Mouse (Mus musculus): ENCODE data around the gene Tmem253.
A peak's percentile ranks its signal among the peaks of the same experiment; 100 is the strongest.

Tmem253 gene

DNA sequence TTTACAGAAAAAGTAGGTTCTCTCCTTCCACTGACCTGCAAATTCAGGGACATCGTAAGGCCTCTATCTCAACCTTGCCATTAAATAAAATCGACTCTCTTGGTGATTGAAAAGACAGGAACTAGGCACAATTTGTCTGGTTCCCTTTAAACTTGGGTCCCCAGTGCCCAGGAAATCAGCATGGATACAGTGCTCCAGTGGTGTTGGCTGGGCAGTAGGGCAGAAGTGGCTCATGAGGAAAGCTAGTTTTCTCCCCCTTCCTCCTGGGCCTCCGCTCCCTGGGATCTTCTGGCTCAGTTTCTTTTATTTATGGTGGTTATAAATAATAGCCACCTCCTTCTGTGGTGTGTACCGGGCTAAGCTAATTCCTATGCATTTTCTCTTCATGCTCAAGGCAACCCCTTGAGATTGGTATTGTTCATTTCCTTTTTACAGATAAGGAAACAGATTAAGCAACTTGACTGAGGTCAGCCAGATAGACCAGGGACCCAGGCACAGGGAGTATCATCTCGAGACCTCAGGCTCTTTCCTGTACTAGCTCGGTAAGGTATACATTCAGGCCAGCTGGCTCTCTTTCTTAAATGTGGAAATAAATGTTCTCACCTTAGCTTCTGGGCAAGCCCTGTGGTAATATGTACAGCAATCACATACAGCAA, at the start of gene Tmem253:
Tmem253 (plus strand) TSS at position 214 of the 656 bp plus-strand sequence.
- no peak for DNase-seq (ENCODE audit: low read depth, low spot score)

DNA sequence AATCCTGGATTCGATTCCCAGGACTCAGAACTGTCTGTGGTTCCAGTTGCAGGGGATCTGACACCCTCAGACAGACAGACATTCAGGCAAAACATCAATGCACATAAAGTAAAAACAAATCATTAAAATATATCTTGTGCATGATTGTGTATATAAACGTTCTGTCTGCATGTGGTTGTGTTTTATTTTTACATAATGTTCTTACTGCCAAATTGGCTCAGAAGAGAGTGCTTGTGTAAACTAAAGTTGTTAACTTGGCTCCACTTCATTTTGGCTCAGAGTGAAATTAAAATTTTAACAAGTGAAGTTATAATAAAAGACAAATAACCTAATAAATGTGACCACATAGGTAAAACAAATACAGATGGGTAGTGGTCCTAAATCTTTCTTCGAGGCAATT, 48.1 kb upstream of the Tmem253 start:
- no peak for DNase-seq (ENCODE audit: low read depth, low spot score)

DNA sequence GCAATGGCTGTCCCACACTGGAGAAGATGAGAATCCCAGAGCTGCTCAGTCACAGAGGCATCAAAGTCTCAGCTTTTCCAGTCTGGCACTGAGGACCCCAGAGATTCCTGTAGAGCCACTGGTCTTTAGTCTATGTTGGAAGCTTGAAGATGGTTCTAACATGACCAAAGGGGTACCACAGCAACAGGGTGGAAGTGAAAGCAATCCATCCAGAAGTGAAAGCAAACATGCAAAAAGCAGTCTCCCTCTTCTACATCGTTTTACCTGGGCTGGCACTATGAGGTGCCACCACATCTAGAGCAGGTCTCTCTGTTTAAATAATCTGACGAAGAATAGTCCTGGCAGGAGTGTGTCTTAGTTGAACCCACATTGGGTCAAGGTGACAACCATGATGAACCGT, 36.2 kb upstream of the Tmem253 start:
- DNase-seq (ENCODE audit: low read depth, low spot score): no peak

GRCm38 (mm10) chr14:51983251-51983650, 32.2 kb upstream of the Tmem253 start:
- no peak for DNase-seq (ENCODE audit: low read depth, low spot score)

DNA sequence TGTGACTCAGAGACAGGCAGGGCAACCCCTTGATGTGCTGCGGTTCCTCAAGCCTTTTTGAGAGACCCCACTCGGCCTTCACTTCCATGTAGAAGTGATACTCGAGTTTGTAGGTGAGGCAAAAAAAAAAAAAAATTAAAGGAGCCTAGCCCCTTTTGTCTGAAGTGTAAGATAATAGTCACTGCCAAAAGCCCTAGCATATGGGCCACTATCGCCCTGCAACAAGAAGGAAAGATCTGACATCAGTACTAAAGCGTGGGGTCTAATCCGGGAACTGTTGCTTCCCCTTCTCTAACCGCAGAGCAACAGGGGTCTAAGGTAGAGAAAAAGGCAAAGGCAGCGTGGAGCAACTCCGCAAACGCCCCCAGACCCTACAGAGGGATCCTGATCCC, 31.6 kb upstream of the Tmem253 start:
- no peak for DNase-seq (ENCODE audit: low read depth, low spot score)

DNA sequence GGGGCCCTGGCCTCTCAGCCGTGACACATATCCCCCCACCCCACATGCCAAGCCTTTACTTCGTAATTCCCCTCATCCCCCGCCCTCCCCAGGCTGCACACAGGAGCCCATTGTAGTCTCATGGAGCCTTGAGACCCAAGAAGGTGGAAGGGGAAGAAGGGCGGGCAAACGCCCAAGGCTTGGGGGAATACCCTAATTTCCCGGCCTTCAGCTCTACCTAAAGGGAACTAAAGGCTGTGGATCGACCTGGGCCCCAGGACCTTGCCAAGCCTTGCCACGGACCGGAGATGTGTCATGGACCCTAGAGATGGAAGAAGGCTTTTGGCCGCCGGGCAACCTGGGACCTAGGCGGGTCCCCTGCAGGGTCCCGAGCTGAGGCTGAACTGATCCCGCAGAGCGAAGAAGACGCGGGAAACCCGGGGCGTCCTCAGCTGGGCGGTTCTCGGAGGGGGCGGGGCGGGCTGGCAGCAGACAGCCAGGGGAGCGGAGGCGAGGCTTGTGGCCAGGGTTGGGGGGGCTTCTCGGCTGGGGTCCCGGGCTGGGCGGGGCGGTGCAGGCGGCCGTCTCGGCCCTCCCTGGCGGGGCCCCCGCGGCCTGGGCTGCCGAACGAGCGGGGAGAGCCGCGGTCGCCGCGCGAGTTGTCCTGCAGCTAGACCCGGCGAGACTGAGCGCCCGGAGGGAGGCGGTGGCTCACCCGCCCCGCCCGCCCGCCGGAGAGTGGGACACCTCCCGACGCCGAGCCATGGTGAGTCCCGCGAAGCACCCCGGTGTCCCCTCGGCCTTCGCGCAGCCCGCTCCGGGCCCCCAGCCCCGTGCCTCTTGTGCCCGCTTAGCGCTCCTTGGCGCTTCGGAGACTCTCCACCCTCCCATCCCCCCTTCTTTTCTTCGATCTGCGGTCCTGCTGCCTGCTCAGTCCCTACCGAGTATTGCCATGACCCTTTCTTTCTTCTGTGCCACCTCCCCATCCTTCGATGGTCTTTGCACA, 30.9 kb upstream of the Tmem253 start, which contains the start of gene Arhgef40:
Arhgef40 (plus strand) TSS at position 473 of the 985 bp plus-strand sequence.
- peak; percentile 80 for DNase-seq (ENCODE audit: low read depth, low spot score)

GRCm38 (mm10) chr14:51985301-51986152, 29.9 kb upstream of the Tmem253 start:
- peak; percentile 86 for DNase-seq (ENCODE audit: low read depth, low spot score)

GRCm38 (mm10) chr14:51986153-51986505, 29.3 kb upstream of the Tmem253 start:
- DNase-seq (ENCODE audit: low read depth, low spot score): no peak

DNA sequence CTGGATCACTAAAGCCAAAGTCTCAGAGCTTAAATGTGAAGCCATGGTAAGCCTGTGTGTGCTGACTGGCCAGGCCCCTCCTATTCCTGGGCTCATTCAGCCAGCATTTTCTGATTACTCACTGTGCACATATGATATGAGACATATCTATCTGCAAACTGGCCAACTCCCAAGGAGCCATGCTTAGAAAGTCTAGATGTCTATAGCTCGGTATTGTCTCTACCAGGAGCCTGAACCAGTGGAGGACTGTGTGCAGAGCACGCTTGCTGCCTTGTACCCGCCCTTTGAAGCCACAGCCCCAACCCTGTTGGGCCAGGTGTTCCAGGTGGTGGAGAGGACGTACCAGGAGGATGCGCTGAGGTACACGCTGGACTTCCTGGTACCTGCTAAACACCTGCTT, 28.3 kb upstream of the Tmem253 start:
- no peak for DNase-seq (ENCODE audit: low read depth, low spot score)

DNA sequence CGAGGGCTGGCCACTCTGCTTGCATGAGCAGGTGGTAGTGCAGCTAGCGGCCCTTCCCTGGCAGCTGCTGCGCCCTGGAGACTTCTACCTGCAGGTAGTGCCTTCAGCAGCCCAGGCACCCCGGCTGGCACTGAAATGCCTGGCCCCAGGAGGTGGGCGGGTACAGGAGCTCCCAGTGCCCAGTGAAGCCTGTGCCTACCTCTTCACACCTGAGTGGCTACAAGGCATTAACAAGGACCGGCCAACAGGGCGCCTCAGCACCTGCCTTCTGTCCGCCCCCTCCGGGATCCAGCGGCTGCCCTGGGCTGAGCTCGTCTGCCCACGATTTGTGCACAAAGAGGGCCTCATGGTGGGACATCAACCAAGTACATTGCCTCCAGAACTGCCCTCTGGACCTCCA, 26.7 kb upstream of the Tmem253 start:
- no peak for DNase-seq (ENCODE audit: low read depth, low spot score)

- DNase-seq (ENCODE audit: low read depth, low spot score): no peak
Observed at GRCm38 (mm10) chr14:51989461-51989970, 25.9 kb upstream of the Tmem253 start.

GRCm38 (mm10) chr14:51994453-51994852, 21.0 kb upstream of the Tmem253 start:
- no peak for DNase-seq (ENCODE audit: low read depth, low spot score)

GRCm38 (mm10) chr14:51995219-51995871, 20.1 kb upstream of the Tmem253 start:
- DNase-seq (ENCODE audit: low read depth, low spot score): no peak

DNA sequence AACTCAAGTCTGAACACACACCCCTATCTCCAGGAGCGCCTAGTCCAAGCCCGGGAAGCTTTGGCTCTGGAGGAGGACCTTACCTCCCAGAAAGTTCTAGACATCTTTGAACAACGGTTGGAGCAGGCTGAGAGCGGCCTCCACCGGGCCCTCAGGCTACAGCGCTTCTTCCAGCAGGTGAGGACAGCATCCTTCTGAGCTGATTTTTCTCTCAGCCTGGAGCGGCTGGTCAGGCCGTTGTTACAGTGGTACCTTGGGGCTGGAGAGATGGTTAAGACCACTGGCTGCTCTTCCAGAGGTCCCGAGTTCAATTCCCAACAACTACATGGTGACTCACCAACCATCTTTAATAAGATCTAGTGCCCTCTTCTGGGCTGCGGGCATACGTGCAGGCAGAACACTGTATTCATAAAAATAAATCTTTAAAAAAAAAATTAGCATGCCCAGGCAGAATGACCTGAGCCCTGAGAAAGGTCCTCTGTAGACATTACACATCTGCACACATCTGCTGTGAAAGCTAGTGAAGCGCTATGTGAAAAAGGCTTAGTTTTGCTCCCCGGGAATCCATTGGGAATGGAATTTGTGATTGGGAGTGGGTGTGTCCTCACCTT, 19.1 kb upstream of the Tmem253 start:
- DNase-seq (ENCODE audit: low read depth, low spot score): no peak

DNA sequence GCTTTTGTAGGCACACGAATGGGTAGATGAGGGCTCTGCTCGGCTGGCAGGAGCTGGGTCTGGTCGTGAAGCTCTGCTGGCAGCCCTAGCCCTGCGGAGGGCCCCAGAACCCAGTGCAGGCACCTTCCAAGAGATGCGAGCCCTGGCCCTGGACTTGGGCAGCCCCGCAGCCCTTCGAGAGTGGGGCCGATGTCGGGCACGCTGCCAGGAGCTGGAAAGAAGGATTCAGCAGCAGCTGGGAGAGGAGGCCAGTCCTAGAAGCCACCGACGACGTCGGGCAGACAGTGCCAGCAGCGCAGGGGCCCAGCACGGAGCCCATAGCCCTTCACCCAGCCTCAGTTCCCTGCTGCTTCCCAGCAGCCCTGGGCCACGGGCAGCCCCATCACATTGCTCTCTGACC, 18.6 kb upstream of the Tmem253 start:
- no peak for DNase-seq (ENCODE audit: low read depth, low spot score)

- no peak for DNase-seq (ENCODE audit: low read depth, low spot score)
Observed at GRCm38 (mm10) chr14:51997483-51997882, 18.0 kb upstream of the Tmem253 start.

DNA sequence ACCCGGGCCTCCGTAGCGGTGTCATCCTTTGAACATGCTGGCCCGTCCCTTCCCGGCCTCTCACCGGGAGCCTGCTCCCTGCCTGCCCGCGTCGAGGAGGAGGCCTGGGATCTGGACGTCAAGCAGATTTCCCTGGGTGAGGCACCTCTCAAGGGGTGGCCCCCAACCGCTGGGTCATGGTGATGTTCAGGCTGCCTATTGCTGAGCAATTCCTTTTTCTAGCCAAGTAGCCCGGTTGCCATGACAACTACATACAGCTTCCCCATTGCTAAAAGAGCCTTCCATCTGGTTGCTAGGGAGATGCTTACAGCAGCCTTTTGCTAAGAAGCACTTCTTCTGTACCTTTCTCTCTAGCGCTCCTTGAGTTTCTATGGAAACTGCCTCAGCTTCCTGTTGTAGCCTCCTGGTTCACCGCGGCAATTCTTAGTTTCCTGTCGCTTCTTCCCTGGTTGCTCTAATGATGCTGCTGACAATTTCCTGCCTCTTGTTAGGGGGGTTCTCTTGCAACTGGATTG, 11.4 kb upstream of the Tmem253 start:
- DNase-seq (ENCODE audit: low read depth, low spot score): peak; percentile 76

DNA sequence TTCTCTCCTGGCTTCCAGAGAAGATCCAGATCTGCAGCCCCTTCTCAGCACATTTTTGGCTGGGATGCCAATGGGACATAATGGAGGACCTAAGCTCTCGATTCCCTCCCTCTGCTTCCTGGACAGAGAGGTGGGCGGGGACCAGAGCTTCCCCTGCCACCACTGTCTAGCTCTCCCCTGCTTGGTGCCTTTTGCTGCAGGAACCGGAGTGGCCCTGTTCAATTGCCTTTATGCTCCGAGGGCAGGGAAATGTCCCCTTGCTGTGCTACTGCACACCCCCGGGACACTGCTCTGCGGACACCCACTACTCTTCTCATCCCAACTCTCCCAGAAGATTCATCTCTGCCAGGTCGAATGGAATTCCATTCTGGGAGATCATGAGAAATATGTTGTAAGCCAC, 10.3 kb upstream of the Tmem253 start:
- DNase-seq (ENCODE audit: low read depth, low spot score): no peak

DNA sequence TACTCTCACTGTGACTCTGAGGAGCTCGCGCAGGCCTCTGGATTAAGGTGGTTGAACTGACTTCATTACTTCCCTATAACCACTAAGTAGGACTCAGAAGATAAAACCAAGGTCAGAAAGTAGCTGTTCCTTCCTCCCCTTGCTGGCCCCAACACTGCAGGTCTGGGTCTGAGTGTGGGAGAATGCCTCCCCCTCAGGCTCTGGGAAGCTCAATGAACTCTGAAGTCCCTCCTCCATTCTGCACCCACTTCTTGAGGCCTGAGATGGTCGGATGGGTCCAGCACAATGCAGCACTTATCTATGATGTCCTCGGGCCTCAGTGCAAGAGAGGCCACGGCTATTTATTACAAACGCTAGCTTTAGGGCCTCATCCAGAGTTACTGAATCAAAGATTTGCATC, 9.8 kb upstream of the Tmem253 start:
- DNase-seq (ENCODE audit: low read depth, low spot score): no peak

DNA sequence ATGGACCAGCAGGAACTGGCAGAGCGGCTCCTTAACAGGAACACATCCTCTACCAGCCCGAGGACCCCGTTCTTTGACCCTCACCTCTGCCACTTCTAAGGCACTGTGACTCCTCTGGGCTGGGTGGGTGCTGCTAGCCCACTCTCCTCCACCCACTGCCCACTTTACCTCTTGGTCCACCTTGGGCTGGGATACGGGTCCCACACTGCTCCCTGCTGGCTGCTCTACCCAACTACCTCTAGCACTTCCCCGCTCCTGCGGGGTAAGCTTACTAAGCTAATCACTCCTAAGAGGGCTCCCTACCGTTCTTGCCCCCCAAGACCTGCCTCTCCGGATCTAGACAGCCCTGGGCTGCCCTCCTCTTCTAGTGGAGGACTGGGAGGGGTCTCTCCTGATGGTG, 9.2 kb upstream of the Tmem253 start:
- no peak for DNase-seq (ENCODE audit: low read depth, low spot score)

DNA sequence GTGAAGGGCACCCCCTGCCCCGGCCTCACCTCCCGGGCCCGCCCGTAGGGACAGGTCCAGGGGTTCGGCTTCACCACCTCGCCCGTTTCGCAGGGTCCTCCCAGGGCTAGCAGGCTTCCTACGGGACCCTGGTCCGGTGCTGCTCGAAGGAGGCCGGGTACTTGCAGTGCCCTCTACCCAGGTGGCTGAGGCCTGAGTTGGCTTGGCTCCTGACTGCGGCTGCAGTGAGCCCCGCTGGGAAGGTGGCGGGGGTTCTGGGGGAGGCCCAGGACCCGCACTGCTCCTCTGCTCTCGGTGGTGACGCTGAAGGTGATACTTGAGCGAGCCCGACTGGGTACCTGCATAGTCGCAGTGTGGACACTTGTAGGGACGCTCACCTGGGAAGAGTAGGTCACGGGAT, 8.7 kb upstream of the Tmem253 start:
- DNase-seq (ENCODE audit: low read depth, low spot score): no peak
